Mouse (Mus musculus) heart, embryonic 15.5 days (tissue): ENCODE measurements at regions not wholly inside any gene's neighbourhood (a gene's known extent, or its start where the extent isn't known, plus 50 kb on each side); places are given as distances from the start of the nearest gene placed in this dataset.

Experiments
- ATAC-seq: fragments of 200-750 bp; cut with Nextera tagmentation; replicated peaks from 2 replicates; pipeline ENCODE4 v1.8.0; 2017; ENCODE audit warnings: low read depth, moderate TSS enrichment; ENCODE audit not compliant: insufficient number of reproducible peaks, insufficient read depth, low FRiP score
- H3K27ac ChIP-seq: fragments of 300-500 bp; sonication (generic); 2 replicates; pipeline ENCODE4 v1.5.1; 2015; ENCODE audit warnings: mild to moderate bottlenecking, inconsistent platforms
- H3K27me3 ChIP-seq: fragments of 300-500 bp; sonication (generic); 2 replicates; pipeline ENCODE4 v1.6.1; 2015; ENCODE audit warnings: inconsistent platforms
- H3K36me3 ChIP-seq: fragments of 300-500 bp; sonication (generic); 2 replicates; pipeline ENCODE4 v1.6.1; 2015; ENCODE audit warnings: mild to moderate bottlenecking, inconsistent platforms
- H3K4me1 ChIP-seq: fragments of 300-500 bp; sonication (generic); replicated peaks from 2 replicates; pipeline ENCODE4 v1.6.1; 2015; ENCODE audit warnings: inconsistent platforms
- H3K4me2 ChIP-seq: fragments of 300-500 bp; sonication (generic); 2 replicates; pipeline ENCODE4 v1.6.1; 2015; ENCODE audit warnings: inconsistent platforms, mild to moderate bottlenecking, moderate library complexity
- H3K4me3 ChIP-seq: fragments of 300-500 bp; sonication (generic); 2 replicates; pipeline ENCODE4 v1.5.1; 2015; ENCODE audit warnings: mild to moderate bottlenecking, inconsistent platforms
- H3K9ac ChIP-seq: fragments of 300-500 bp; sonication (generic); 2 replicates; pipeline ENCODE4 v1.6.1; 2015; ENCODE audit warnings: mild to moderate bottlenecking, inconsistent platforms
- H3K9me3 ChIP-seq: fragments of 300-500 bp; sonication (generic); replicated peaks from 2 replicates; pipeline ENCODE4 v1.6.1; 2016; ENCODE audit warnings: inconsistent platforms
- WGBS: fragments of 180-500 bp; shearing (Covaris S2); methylation state at CpG from one replicate; pipeline ENCODE4 v1.1.7; 2015; ENCODE audit warnings: mixed read lengths; 5-methylcytosine and 5-hydroxymethylcytosine counted together

GRCm38 (mm10) chr13:48046201-48046750 lies 214.8 kb upstream of the Id4 start:
- Histone ChIP-seq H3K4me2 (no peak overlapping the region), H3K36me3 (no peaks in the 10 kb centered on the region), H3K4me3 (no peak overlapping the region), H3K27me3 (no peaks in the 10 kb centered on the region), H3K4me1 (no peaks in the 10 kb centered on the region), H3K9ac (no peak overlapping the region), H3K27ac (no peak overlapping the region), H3K9me3 (no peaks in the 10 kb centered on the region)
- ATAC-seq = no peak
- 69% methylated on average over 25 of the region's 25 CpGs for WGBS

- H3K9ac ChIP-seq = no peak overlapping the region
- H3K9me3 ChIP-seq = no peaks in the 10 kb centered on the region
- 88% methylated on average over 6 of the region's 6 CpGs for WGBS
- H3K36me3 ChIP-seq = no peaks in the 10 kb centered on the region
- no peak overlapping the region for H3K4me3 ChIP-seq
- H3K27me3 ChIP-seq = no peaks in the 10 kb centered on the region
- no peak for ATAC-seq
- H3K27ac ChIP-seq = no peak overlapping the region
- no peak overlapping the region for H3K4me2 ChIP-seq
- no peaks in the 10 kb centered on the region for H3K4me1 ChIP-seq
Observed at GRCm38 (mm10) chr13:48049796-48050195, 211.2 kb upstream of the Id4 start.

- Histone ChIP-seq H3K36me3 (no peaks in the 10 kb centered on the region), H3K27me3 (no peaks in the 10 kb centered on the region), H3K9ac (no peak overlapping the region), H3K9me3 (no peaks in the 10 kb centered on the region), H3K4me2 (no peak overlapping the region), H3K4me3 (no peak overlapping the region), H3K4me1 (0 out of 2 replicates have a peak, but pooled peaks cover 3% of the 10 kb centered on the region), H3K27ac (no peak overlapping the region)
- no peak for ATAC-seq
Observed at GRCm38 (mm10) chr13:48074630-48075029, 186.4 kb upstream of the Id4 start.

GRCm38 (mm10) chr13:48075315-48075714 lies 185.7 kb upstream of the Id4 start:
- H3K36me3 ChIP-seq = no peaks in the 10 kb centered on the region
- ATAC-seq = no peak
- H3K4me3 ChIP-seq = no peak overlapping the region
- 61% methylated on average over 5 of the region's 5 CpGs for WGBS
- H3K9ac ChIP-seq = no peak overlapping the region
- H3K4me2 ChIP-seq = no peak overlapping the region
- H3K9me3 ChIP-seq = no peaks in the 10 kb centered on the region
- H3K27me3 ChIP-seq = no peaks in the 10 kb centered on the region
- no peak overlapping the region for H3K27ac ChIP-seq
- H3K4me1 ChIP-seq = 0 out of 2 replicates have a peak, but pooled peaks cover 3% of the 10 kb centered on the region

GRCm38 (mm10) chr13:48078214-48078613 lies 182.8 kb upstream of the Id4 start:
- Histone ChIP-seq H3K27me3 (no peaks in the 10 kb centered on the region), H3K4me1 (0 out of 2 replicates have a peak, but pooled peaks cover 3% of the 10 kb centered on the region), H3K36me3 (no peaks in the 10 kb centered on the region), H3K9me3 (no peaks in the 10 kb centered on the region), H3K9ac (no peak overlapping the region), H3K4me2 (peak overlapping the region; percentile 50), H3K4me3 (peak overlapping the region; percentile 6; the same call in 1 of the 2 replicates), H3K27ac (no peak overlapping the region)
- 38% methylated on average over 12 of the region's 12 CpGs for WGBS
- ATAC-seq = no peak

GRCm38 (mm10) chr13:48083294-48083693 lies 177.7 kb upstream of the Id4 start:
- WGBS = 71% methylated on average over 2 of the region's 2 CpGs
- ATAC-seq = no peak

GRCm38 (mm10) chr13:48083807-48084206 lies 177.2 kb upstream of the Id4 start:
- Histone ChIP-seq H3K27me3 (no peaks in the 10 kb centered on the region), H3K9me3 (no peaks in the 10 kb centered on the region), H3K4me1 (no peaks in the 10 kb centered on the region), H3K9ac (no peak overlapping the region), H3K4me2 (no peak overlapping the region), H3K27ac (no peak overlapping the region), H3K4me3 (no peak overlapping the region), H3K36me3 (no peaks in the 10 kb centered on the region)
- no peak for ATAC-seq

More at GRCm38 (mm10) chr13:48083294-48083693, 177.7 kb upstream of the Id4 start:
- H3K9me3 ChIP-seq = no peaks in the 10 kb centered on the region
- no peak overlapping the region for H3K27ac ChIP-seq
- H3K36me3 ChIP-seq = no peaks in the 10 kb centered on the region
- no peaks in the 10 kb centered on the region for H3K4me1 ChIP-seq
- H3K27me3 ChIP-seq = no peaks in the 10 kb centered on the region
- no peak overlapping the region for H3K4me2 ChIP-seq
- no peak overlapping the region for H3K9ac ChIP-seq
- no peak overlapping the region for H3K4me3 ChIP-seq

GRCm38 (mm10) chr13:48094275-48095035 lies 166.6 kb upstream of the Id4 start:
- H3K4me2 ChIP-seq = no peak overlapping the region
- H3K4me1 ChIP-seq = no peaks in the 10 kb centered on the region
- no peak overlapping the region for H3K27ac ChIP-seq
- no peaks in the 10 kb centered on the region for H3K36me3 ChIP-seq
- H3K27me3 ChIP-seq = no peaks in the 10 kb centered on the region
- no peak overlapping the region for H3K4me3 ChIP-seq
- no peak for ATAC-seq
- H3K9me3 ChIP-seq = no peaks in the 10 kb centered on the region
- no peak overlapping the region for H3K9ac ChIP-seq
- 82% methylated on average over 16 of the region's 16 CpGs for WGBS

GRCm38 (mm10) chr13:48102156-48102555 lies 158.9 kb upstream of the Id4 start:
- no peak overlapping the region for H3K4me2 ChIP-seq
- H3K9me3 ChIP-seq = no peaks in the 10 kb centered on the region
- H3K36me3 ChIP-seq = no peaks in the 10 kb centered on the region
- no peak for ATAC-seq
- no peak overlapping the region for H3K4me3 ChIP-seq
- no peaks in the 10 kb centered on the region for H3K4me1 ChIP-seq
- H3K27me3 ChIP-seq = no peaks in the 10 kb centered on the region
- WGBS = 70% methylated on average over 8 of the region's 8 CpGs
- H3K9ac ChIP-seq = no peak overlapping the region
- H3K27ac ChIP-seq = no peak overlapping the region

- Histone ChIP-seq H3K36me3 (no peaks in the 10 kb centered on the region), H3K27me3 (no peaks in the 10 kb centered on the region), H3K27ac (no peak overlapping the region), H3K4me3 (no peak overlapping the region), H3K9ac (no peak overlapping the region), H3K9me3 (no peaks in the 10 kb centered on the region), H3K4me2 (no peak overlapping the region), H3K4me1 (no peaks in the 10 kb centered on the region)
- no peak for ATAC-seq
- 60% methylated on average over 7 of the region's 7 CpGs for WGBS
Observed at GRCm38 (mm10) chr13:48102576-48102975, 158.5 kb upstream of the Id4 start.

- no peaks in the 10 kb centered on the region for H3K4me1 ChIP-seq
- no peak overlapping the region for H3K4me2 ChIP-seq
- H3K36me3 ChIP-seq = no peaks in the 10 kb centered on the region
- no peaks in the 10 kb centered on the region for H3K27me3 ChIP-seq
- no peak overlapping the region for H3K9ac ChIP-seq
- H3K4me3 ChIP-seq = no peak overlapping the region
- H3K9me3 ChIP-seq = no peaks in the 10 kb centered on the region
- WGBS = 46% methylated on average over 6 of the region's 6 CpGs
- no peak for ATAC-seq
- no peak overlapping the region for H3K27ac ChIP-seq
Observed at GRCm38 (mm10) chr13:48104766-48105165, 156.3 kb upstream of the Id4 start.

GRCm38 (mm10) chr13:48106946-48107345 lies 154.1 kb upstream of the Id4 start:
- Histone ChIP-seq H3K4me1 (no peaks in the 10 kb centered on the region), H3K4me3 (no peak overlapping the region), H3K36me3 (no peaks in the 10 kb centered on the region), H3K4me2 (no peak overlapping the region), H3K27me3 (no peaks in the 10 kb centered on the region), H3K9ac (no peak overlapping the region), H3K9me3 (no peaks in the 10 kb centered on the region), H3K27ac (no peak overlapping the region)
- 78% methylated on average over 5 of the region's 5 CpGs for WGBS
- no peak for ATAC-seq
